Mouse (Mus musculus): ENCODE data around the gene Dmrtc1b.
"Not testable (repeated sequence)": the region's sequence is repeated elsewhere in the genome, so short reads cannot be mapped to it uniquely, and the experiment has no call there.

The Dmrtc1b gene

DNA sequence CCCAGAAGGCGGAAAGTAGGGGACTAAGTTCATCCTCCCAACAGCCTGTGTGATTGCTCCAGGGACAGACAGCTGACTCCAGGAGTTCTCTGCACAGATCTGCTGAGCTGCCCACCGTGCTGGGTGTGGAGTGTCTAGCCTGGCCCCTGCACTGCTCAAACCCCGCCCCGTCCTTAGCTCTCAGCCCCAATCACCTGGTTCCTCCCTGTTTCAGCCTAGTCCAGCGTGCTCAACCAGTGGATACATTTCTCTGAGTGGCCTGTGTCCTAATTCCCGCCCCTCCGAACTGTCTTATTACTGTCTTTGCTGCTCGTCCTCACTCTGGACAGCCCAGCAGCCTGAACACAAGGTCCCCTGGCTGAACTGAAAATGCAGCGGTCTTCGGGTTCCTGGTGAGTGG, at the start of gene Dmrtc1b, which contains the start of gene Gm9112:
Dmrtc1b (plus strand) TSS at position 331 of the 400 bp plus-strand sequence.
Gm9112 (minus strand) TSS at position 101 of the 400 bp plus-strand sequence.
- not testable (repeated sequence) for DNase-seq (ENCODE audit: low spot score in 2 of 2)

DNA sequence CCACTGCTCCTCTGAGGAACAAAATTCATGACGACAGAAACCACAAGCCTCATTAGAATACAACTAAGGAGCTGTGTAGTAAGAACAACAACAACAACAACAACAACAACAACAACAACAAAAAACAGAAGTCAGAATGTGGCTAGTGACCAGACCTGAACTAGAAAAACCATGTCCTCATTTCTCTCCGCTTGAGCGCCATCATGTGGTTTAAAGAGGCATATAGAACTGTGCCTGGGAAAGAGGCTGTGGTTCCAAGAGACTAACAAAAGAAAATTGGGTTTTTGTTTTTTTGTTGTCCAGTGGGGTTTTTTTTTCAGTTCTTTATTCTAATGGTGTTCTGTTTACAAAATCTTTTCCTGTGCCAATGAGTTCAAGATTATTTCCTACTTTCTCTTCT, 47.0 kb upstream of the Dmrtc1b start:
- DNase-seq (ENCODE audit: low spot score in 2 of 2): no peak

DNA sequence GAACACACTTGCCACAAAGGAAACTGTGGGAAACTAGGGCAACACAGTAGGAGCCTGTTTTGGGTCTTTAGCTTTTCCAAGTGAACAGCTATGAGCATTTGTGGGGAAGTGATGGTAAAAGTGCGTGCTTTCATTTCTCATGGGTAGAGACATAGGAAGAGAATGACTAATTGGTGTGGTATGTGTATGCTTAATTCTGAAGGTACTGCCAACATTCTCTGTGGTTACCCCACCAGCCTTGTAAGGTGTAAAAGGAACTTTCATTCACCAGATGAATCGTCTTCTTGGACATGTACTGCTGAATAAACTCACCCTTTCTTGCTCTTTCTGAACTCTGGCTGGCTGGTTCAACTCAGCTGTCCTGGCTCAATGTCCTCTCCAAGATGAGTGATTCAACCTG, 41.0 kb upstream of the Dmrtc1b start:
- DNase-seq (ENCODE audit: low spot score in 2 of 2): no peak

DNA sequence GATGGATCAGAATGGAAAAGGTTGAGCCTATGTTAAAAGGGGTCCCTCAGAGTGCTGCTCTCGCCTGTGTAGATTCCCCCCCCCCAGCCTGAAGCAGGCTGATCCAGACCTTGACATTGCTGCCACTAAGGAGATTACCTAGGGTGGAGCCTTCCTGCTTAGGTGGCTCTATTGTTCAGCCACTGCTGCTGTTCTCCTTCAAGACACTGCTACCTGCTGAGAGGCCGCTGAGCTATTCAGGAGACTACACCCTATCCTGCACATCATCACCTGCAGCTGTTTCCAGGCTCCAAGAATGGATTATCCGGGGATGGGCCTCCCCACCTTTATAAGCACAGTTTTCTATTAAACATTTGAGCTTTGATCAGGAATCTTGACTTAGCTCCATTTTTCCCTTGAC, 23.0 kb upstream of the Dmrtc1b start:
- DNase-seq (ENCODE audit: low spot score in 2 of 2): not testable (repeated sequence)

DNA sequence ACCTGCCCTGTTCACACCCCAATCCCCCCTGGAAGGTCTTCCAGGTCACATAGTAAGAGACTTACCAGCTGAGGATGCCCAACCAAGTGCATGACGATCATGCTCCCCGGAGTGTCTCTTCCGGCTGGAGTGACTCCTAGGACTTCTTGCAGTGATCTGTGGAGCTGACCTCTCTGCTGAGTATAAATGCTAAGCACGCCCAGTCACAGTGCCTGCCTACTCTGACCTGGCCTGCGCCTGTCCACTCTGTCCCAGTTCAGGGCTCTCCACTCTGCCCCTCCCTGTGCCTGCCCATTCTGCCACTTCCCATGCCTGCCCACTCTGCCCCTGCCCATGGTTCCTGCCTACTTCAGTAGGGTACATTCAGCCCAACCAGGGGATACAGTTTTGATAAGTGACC, 20.8 kb upstream of the Dmrtc1b start, which contains the start of gene Gm3880:
Gm3880 (minus strand) TSS at position 101 of the 400 bp plus-strand sequence.
- DNase-seq (ENCODE audit: low spot score in 2 of 2): not testable (repeated sequence)

DNA sequence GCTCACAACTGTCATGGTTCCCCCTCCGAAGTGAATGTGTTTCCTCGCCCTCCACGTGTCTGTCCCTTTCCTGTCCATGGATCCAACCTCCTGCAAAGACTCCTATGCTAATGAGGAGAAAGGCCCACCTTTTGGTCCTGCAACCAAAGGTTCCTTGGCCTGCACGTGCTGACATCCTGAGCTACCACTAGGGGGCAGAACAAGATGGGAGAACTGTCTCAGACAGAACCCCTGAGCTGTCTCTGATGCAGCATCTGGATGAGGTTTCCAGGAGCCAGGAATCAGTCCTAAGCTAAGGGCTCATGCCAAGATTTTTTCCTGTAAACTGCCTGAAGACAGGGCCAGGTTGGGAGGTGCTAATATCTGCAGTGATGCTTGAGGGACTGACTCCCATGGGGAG, 18.4 kb upstream of the Dmrtc1b start:
- DNase-seq (ENCODE audit: low spot score in 2 of 2): not testable (repeated sequence)

DNA sequence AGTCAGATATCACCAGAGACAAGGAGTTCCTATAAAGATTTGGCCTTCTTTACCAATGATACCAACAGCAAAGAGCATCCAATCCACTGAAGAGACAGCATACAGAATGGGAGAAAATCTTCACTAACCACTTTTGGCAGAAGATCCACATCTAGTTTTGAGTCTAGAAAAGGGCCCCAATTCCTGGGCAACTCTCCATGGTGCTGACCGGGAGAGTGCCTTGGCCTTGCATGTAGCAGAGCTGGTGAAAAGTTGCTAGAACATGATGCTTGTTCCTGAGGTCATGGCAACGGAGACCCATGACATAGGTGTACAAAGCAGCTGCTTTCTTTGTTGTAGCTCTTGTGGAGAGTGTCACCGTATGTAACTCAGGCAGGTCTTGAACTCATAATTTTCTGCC, 7.0 kb upstream of the Dmrtc1b start:
- not testable (repeated sequence) for DNase-seq (ENCODE audit: low spot score in 2 of 2)

DNA sequence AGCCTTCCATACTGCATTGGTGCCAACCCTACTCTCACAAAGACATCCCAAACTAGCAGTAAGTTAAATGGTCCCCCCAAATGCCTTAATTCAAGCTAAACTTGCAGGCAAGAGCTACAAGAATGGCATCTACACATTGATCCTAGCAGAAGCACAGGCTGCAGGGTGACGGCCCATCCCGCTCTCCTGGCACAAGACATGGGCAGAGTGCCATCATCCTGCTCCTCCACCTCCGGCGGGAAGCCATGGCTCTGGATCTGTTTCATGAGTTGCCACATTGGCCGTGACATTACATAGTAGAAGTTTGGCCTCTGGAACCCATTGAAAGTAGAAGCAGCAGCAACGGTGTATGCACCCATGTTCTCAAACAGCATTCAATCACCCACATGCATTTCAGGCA, 16.6 kb downstream of the Dmrtc1b start:
- not testable (repeated sequence) for DNase-seq (ENCODE audit: low spot score in 2 of 2)
